Mouse (Mus musculus) heart, embryonic 15.5 days (tissue): ENCODE data around the gene Arhgap17. TPM values are rescaled to one million over a fixed set of nuclear protein-coding genes. Genes with fewer than 3 reads are reported as not detected.

ENCODE experiments used
- ATAC-seq: fragments of 200-750 bp; cut with Nextera tagmentation; replicated peaks from 2 replicates; pipeline ENCODE4 v1.8.0; 2017; ENCODE audit warnings: low read depth, moderate TSS enrichment; ENCODE audit not compliant: insufficient number of reproducible peaks, insufficient read depth, low FRiP score
- H3K27ac ChIP-seq: fragments of 300-500 bp; sonication (generic); 2 replicates; pipeline ENCODE4 v1.5.1; 2015; ENCODE audit warnings: mild to moderate bottlenecking, inconsistent platforms
- H3K27me3 ChIP-seq: fragments of 300-500 bp; sonication (generic); 2 replicates; pipeline ENCODE4 v1.6.1; 2015; ENCODE audit warnings: inconsistent platforms
- H3K36me3 ChIP-seq: fragments of 300-500 bp; sonication (generic); 2 replicates; pipeline ENCODE4 v1.6.1; 2015; ENCODE audit warnings: mild to moderate bottlenecking, inconsistent platforms
- H3K4me1 ChIP-seq: fragments of 300-500 bp; sonication (generic); replicated peaks from 2 replicates; pipeline ENCODE4 v1.6.1; 2015; ENCODE audit warnings: inconsistent platforms
- H3K4me2 ChIP-seq: fragments of 300-500 bp; sonication (generic); 2 replicates; pipeline ENCODE4 v1.6.1; 2015; ENCODE audit warnings: inconsistent platforms, mild to moderate bottlenecking, moderate library complexity
- H3K4me3 ChIP-seq: fragments of 300-500 bp; sonication (generic); 2 replicates; pipeline ENCODE4 v1.5.1; 2015; ENCODE audit warnings: mild to moderate bottlenecking, inconsistent platforms
- H3K9ac ChIP-seq: fragments of 300-500 bp; sonication (generic); 2 replicates; pipeline ENCODE4 v1.6.1; 2015; ENCODE audit warnings: mild to moderate bottlenecking, inconsistent platforms
- H3K9me3 ChIP-seq: fragments of 300-500 bp; sonication (generic); replicated peaks from 2 replicates; pipeline ENCODE4 v1.6.1; 2016; ENCODE audit warnings: inconsistent platforms
- WGBS: fragments of 180-500 bp; shearing (Covaris S2); methylation state at CpG from one replicate; pipeline ENCODE4 v1.1.7; 2015; ENCODE audit warnings: mixed read lengths; 5-methylcytosine and 5-hydroxymethylcytosine counted together
- polyA plus RNA-seq: library from polyadenylated mRNA; unstranded; fragments of >200 nt; fragmentation: Nextera tagmentation; extraction: Ambion mirVana; gene quantifications from 2 replicates; pipeline ENCODE4 v1.2.1, GENCODE M21; 2015

Arhgap17 gene
- polyA plus RNA-seq, 1 experiment from 2014 or later, result 11.6 TPM

DNA sequence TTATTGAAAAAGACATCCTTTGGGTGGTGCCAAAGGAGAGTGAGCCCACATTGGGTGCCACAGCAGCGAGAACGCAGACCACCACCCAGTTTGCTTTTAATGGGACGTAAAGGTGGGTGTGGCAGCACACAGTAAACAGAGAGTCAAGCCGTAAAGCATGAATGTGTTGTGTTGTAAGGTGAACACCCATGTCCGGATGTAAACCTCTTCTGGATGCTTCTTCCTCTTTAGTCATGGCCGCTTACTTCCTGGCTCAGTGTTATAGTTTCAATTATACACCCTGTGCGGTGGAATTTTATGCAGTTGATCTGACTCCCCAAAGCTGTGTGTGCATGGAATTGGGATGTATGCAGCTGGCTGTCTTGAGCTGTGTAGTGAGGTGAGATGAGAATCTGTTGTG is 127.5 kb downstream of the Arhgap17 start:
- 88% methylated on average over 7 of the region's 7 CpGs for WGBS
- ATAC-seq, result no peak
- Histone ChIP-seq H3K4me3 (no peak overlapping the region), H3K4me1 (peaks cover 15% of the 10 kb centered on the region; the same call in 1 of the 2 replicates), H3K9ac (no peak overlapping the region), H3K4me2 (no peak overlapping the region), H3K9me3 (no peaks in the 10 kb centered on the region), H3K36me3 (no peaks in the 10 kb centered on the region), H3K27ac (no peak overlapping the region), H3K27me3 (no peaks in the 10 kb centered on the region)

DNA sequence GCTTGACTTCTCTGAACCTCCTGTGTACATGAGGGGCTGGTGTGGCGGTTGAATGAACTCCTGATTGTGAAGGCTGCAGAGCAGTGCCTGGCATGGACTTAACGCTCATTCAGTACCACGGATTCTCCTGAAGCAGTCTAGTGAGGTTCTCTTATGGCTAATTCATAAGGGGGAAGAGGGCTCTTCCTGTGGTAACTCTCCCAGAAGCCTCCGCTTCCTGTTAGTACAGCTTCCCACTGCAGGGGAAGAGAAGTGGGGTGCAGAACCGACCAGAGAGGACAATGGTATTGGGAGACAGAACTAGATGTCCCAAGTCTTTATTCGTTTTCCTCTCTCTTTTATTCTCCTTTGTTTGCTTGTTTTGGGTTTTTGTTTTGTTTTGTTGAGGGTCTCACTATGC is 129.7 kb downstream of the Arhgap17 start:
- no peak for ATAC-seq
- Histone ChIP-seq H3K36me3 (no peaks in the 10 kb centered on the region), H3K4me3 (no peak overlapping the region), H3K4me1 (peaks cover 12% of the 10 kb centered on the region; the same call in 1 of the 2 replicates), H3K27ac (no peak overlapping the region), H3K9ac (no peak overlapping the region), H3K27me3 (no peaks in the 10 kb centered on the region), H3K9me3 (no peaks in the 10 kb centered on the region), H3K4me2 (no peak overlapping the region)
- 64% methylated on average over 6 of the region's 6 CpGs for WGBS

DNA sequence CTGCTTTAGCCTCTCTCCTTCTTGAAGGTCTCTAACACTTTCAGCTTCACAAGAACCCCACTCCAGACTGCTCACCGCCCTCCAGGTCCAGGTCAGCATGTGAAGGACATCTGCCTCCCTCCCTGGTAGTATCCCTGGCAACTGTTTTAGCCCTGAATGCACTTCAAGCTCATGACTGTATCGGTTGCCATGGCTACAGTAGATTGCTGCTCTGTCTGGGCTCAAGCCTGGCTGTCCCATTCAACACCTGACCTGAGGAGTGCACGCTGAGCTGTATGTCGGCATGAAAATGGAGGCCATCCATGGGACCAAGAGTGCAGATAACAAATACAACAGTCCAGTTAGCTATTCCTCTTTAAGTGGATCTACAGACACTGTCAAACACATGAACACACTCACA is 131.1 kb downstream of the Arhgap17 start:
- WGBS, result 47% methylated on average over 4 of the region's 4 CpGs
- ATAC-seq, result no peak
- Histone ChIP-seq H3K36me3 (no peaks in the 10 kb centered on the region), H3K4me1 (0 out of 2 replicates have a peak, but pooled peaks cover 6% of the 10 kb centered on the region), H3K9ac (no peak overlapping the region), H3K27me3 (no peaks in the 10 kb centered on the region), H3K4me2 (no peak overlapping the region), H3K27ac (no peak overlapping the region), H3K9me3 (no peaks in the 10 kb centered on the region), H3K4me3 (no peak overlapping the region)

DNA sequence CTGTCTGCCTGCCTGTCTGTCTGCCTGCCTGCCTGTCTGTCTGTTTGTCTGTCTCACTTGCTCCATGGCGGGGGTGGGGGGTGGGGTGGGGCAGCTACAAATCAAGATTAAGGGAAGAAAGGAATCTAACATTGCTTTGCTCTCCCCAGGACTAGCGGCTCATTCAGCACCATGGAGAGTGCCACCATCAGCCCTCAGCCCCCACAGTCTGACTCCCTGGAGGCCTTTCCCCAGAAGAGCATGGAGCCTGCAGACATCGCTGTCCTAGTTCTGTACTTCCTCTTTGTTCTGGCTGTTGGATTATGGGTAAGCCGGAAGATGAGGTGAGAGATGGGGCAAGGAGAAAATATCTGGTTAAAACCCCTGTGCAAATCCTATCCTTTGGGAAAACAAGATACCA is 134.3 kb downstream of the Arhgap17 start:
- WGBS, result 14% methylated on average over 4 of the region's 4 CpGs
- no peak overlapping the region for H3K9ac ChIP-seq
- H3K9me3 ChIP-seq, result no peaks in the 10 kb centered on the region
- H3K27me3 ChIP-seq, result no peaks in the 10 kb centered on the region
- no peaks in the 10 kb centered on the region for H3K36me3 ChIP-seq
- H3K4me1 ChIP-seq, result no peaks in the 10 kb centered on the region
- no peak overlapping the region for H3K27ac ChIP-seq
- no peak for ATAC-seq
- no peak overlapping the region for H3K4me2 ChIP-seq
- no peak overlapping the region for H3K4me3 ChIP-seq

Other genes with a start within 250 kb of the Arhgap17 start
- gene Tnrc6a, start 246.0 kb downstream of the Arhgap17 start, polyA plus RNA-seq, result 25.9 and 36.1 TPM in 2 replicates
- 0.27 TPM in 1 of 2 replicates, not detected in the other for gene Slc5a11, start 155.1 kb downstream of the Arhgap17 start, polyA plus RNA-seq
- gene Lcmt1, start 131 bp downstream of the Arhgap17 start, polyA plus RNA-seq, result 35.2 and 38.1 TPM in 2 replicates
- gene Aqp8, start 92.4 kb upstream of the Arhgap17 start, polyA plus RNA-seq, result 1.3 and 2.2 TPM in 2 replicates
- 0.83 and 1.6 TPM in 2 replicates for gene Zkscan2, start 130.5 kb upstream of the Arhgap17 start, polyA plus RNA-seq